Mouse (Mus musculus) heart, postnatal 0 days (tissue): ENCODE measurements at regions not wholly inside any gene's neighbourhood (a gene's known extent, or its start where the extent isn't known, plus 50 kb on each side); places are given as distances from the start of the nearest gene placed in this dataset.

Experiments used
- CTCF ChIP-seq: IDR thresholded peaks from 2 replicates; pipeline ENCODE4 v1.5.1; 2016; ENCODE audit warnings: antibody characterized with exemption, control low read depth, low read depth
- EP300 ChIP-seq: IDR thresholded peaks from 2 replicates; pipeline ENCODE4 v1.6.1; 2016; ENCODE audit warnings: antibody characterized with exemption, low read depth

- TF ChIP-seq EP300 (no peak), CTCF (no peak)
These were observed 587.6 kb downstream of the Prkd1 start for GRCm38 (mm10) chr12:50061286-50061685.
